Mouse (Mus musculus) cerebellum, adult 2 months (tissue): ENCODE data around the gene Ddx41. TPM values are rescaled to one million over a fixed set of nuclear protein-coding genes. Genes with fewer than 3 reads are reported as not detected.

Experiments used
- DNase-seq, 2 experiments: peaks; one replicate each; pipeline ENCODE4 v3.0.0; 2021
- H3K27ac ChIP-seq: fragments of 200-500 bp; 2 replicates; pipeline ENCODE4 v1.5.1; 2012; ENCODE audit warnings: low read length, control low read depth, inconsistent platforms; ENCODE audit not compliant: insufficient read depth
- H3K27me3 ChIP-seq: fragments of 200-500 bp; 2 replicates; pipeline ENCODE4 v1.6.1; 2012; ENCODE audit warnings: inconsistent platforms, mild to moderate bottlenecking, low read length, moderate library complexity; ENCODE audit not compliant: control insufficient read depth, insufficient read depth
- H3K4me1 ChIP-seq: fragments of 200-500 bp; 2 replicates; pipeline ENCODE4 v1.6.1; 2011; ENCODE audit warnings: low read length; ENCODE audit not compliant: control insufficient read depth, insufficient read depth
- H3K4me3 ChIP-seq: fragments of 200-500 bp; replicated peaks from 2 replicates; pipeline ENCODE3; 2011; ENCODE audit warnings: mild to moderate bottlenecking, low read depth, low read length, control low read depth; ENCODE audit not compliant: insufficient read depth
- CTCF ChIP-seq: fragments of 200-500 bp; IDR thresholded peaks from 2 replicates; pipeline ENCODE4 v1.5.1; 2011; ENCODE audit warnings: low read depth, mild to moderate bottlenecking, control low read depth, low read length, moderate library complexity, borderline replicate concordance; ENCODE audit not compliant: insufficient read depth
- POLR2A ChIP-seq: fragments of 200-500 bp; IDR thresholded peaks from 2 replicates; pipeline ENCODE4 v1.6.1; 2011; ENCODE audit warnings: low read length, control low read depth, borderline replicate concordance; ENCODE audit not compliant: insufficient read depth
- whole genome bisulfite sequencing: fragments of 180-500 bp; shearing (Covaris S2); methylation state at CpG from one replicate; pipeline ENCODE4 v1.1.7; 2018; 5-methylcytosine and 5-hydroxymethylcytosine counted together
- polyA plus RNA-seq: library from polyadenylated mRNA; depleted of rRNA; stranded (reverse); fragments of >200 nt; gene quantifications from 2 replicates; pipeline ENCODE4 v1.2.3, GENCODE M21; 2012

Gene Ddx41
- polyA plus RNA-seq, 1 experiment, result 66.3 TPM

GRCm38 (mm10) chr13:55510668-55511491, 25.6 kb downstream of the Ddx41 start:
- Histone ChIP-seq H3K27ac (no peak overlapping the region), H3K4me3 (no peak overlapping the region), H3K27me3 (no peaks in the 10 kb centered on the region), H3K4me1 (peaks cover 9% of the 10 kb centered on the region)
- DNase-seq, result no peak
- WGBS, result 77% methylated on average over 6 of the region's 6 CpGs
- no peak for TF ChIP-seq CTCF
- no peak for TF ChIP-seq POLR2A

GRCm38 (mm10) chr13:55510332-55510667, 26.2 kb downstream of the Ddx41 start:
- H3K27ac ChIP-seq, result no peak overlapping the region
- no peak for TF ChIP-seq CTCF
- no peak for TF ChIP-seq POLR2A
- H3K4me3 ChIP-seq, result no peak overlapping the region
- WGBS, result 91% methylated on average over 3 of the region's 3 CpGs
- no peaks in the 10 kb centered on the region for H3K27me3 ChIP-seq
- peaks cover 9% of the 10 kb centered on the region for H3K4me1 ChIP-seq
- DNase-seq, result no peak

- Histone ChIP-seq H3K27ac (no peak overlapping the region), H3K4me3 (no peak overlapping the region), H3K27me3 (no peaks in the 10 kb centered on the region), H3K4me1 (peaks cover 9% of the 10 kb centered on the region)
- WGBS, result 97% methylated on average over 10 of the region's 10 CpGs
- no peak for DNase-seq
- TF ChIP-seq POLR2A (no peak), CTCF (no peak)
Observed at GRCm38 (mm10) chr13:55508531-55508930, 27.9 kb downstream of the Ddx41 start.

GRCm38 (mm10) chr13:55507877-55508276, 28.6 kb downstream of the Ddx41 start:
- no peaks in the 10 kb centered on the region for H3K27me3 ChIP-seq
- H3K4me1 ChIP-seq, result peaks cover 9% of the 10 kb centered on the region
- H3K4me3 ChIP-seq, result no peak overlapping the region
- no peak for DNase-seq
- TF ChIP-seq CTCF (no peak), POLR2A (no peak)
- H3K27ac ChIP-seq, result no peak overlapping the region
- whole genome bisulfite sequencing, result 75% methylated on average over 11 of the region's 11 CpGs

- H3K27me3 ChIP-seq, result no peaks in the 10 kb centered on the region
- WGBS, result 15% methylated on average over 10 of the region's 10 CpGs
Observed at GRCm38 (mm10) chr13:55506697-55507096, 29.8 kb downstream of the Ddx41 start.

GRCm38 (mm10) chr13:55505810-55506209, 30.6 kb downstream of the Ddx41 start:
- TF ChIP-seq CTCF (no peak), POLR2A (no peak)
- Histone ChIP-seq H3K4me1 (peaks cover 4% of the 10 kb centered on the region; the same call in 1 of the 2 replicates), H3K4me3 (no peak overlapping the region), H3K27ac (no peak overlapping the region), H3K27me3 (no peaks in the 10 kb centered on the region)
- WGBS, result 97% methylated on average over 9 of the region's 9 CpGs
- no peak for DNase-seq

More at GRCm38 (mm10) chr13:55506697-55507096, 29.8 kb downstream of the Ddx41 start:
- TF ChIP-seq CTCF (no peak), POLR2A (no peak)
- Histone ChIP-seq H3K4me3 (no peak overlapping the region), H3K27ac (no peak overlapping the region), H3K4me1 (peaks cover 4% of the 10 kb centered on the region; the same call in 1 of the 2 replicates)
- peak; percentile 32 to 67 for DNase-seq

- 78% methylated on average over 5 of the region's 5 CpGs for WGBS
- Histone ChIP-seq H3K4me3 (no peak overlapping the region), H3K4me1 (peaks cover 4% of the 10 kb centered on the region; the same call in 1 of the 2 replicates), H3K27me3 (no peaks in the 10 kb centered on the region), H3K27ac (no peak overlapping the region)
- no peak for DNase-seq
- TF ChIP-seq CTCF (no peak), POLR2A (no peak)
Observed at GRCm38 (mm10) chr13:55504390-55504789, 32.1 kb downstream of the Ddx41 start.

GRCm38 (mm10) chr13:55502405-55502804, 34.1 kb downstream of the Ddx41 start:
- no peak overlapping the region for H3K27ac ChIP-seq
- no peak for DNase-seq
- TF ChIP-seq POLR2A, result no peak
- TF ChIP-seq CTCF, result no peak
- peaks cover 4% of the 10 kb centered on the region; the same call in 1 of the 2 replicates for H3K4me1 ChIP-seq
- H3K4me3 ChIP-seq, result no peak overlapping the region
- 83% methylated on average over 8 of the region's 8 CpGs for WGBS
- H3K27me3 ChIP-seq, result no peaks in the 10 kb centered on the region
